Mouse (Mus musculus) frontal cortex, postnatal 36 days (tissue): ENCODE measurements around the gene Nabp2.

Source experiments
- DNase-seq, 2 experiments: peaks; one replicate each; pipeline ENCODE4 v3.0.0; 2022; ENCODE audit warnings: low spot score in 2 of 2

The Nabp2 gene

GRCm38 (mm10) chr10:128358796-128359195, 52.5 kb downstream of the Nabp2 start:
- DNase-seq: peak; percentile 36 to 66
